Mouse (Mus musculus) left cerebral cortex, postnatal 10 days (tissue): ENCODE results near the gene Spata25. TPM values are rescaled to one million over a fixed set of nuclear protein-coding genes. Genes with fewer than 3 reads are reported as not detected.
A peak's percentile ranks its signal among the peaks of the same experiment; 100 is the strongest.

ENCODE experiments used
- DNase-seq, 2 experiments: peaks; one replicate each; pipeline ENCODE4 v3.0.0; 2021 to 2022; ENCODE audit warnings: low spot score in 2 of 2, mixed read lengths in 1 of 2; ENCODE audit errors: extremely low spot score in 1 of 2
- intact Hi-C: fragments of 180-260 bp; cut with DNase I; formaldehyde crosslinking; loops from one replicate; pipeline ENCODE4 v1.15.1; 2025
- total RNA-seq, 2 experiments: library from RNA; stranded (reverse); gene quantifications; 2 replicates each; pipeline ENCODE4 v1.2.3; 2021

Spata25 gene
- total RNA-seq, 2 experiments from 2014 or later: 0.58 TPM; not detected in 1

- no peak for DNase-seq
- intact Hi-C loops: no loop called here
Observed at GRCm38 (mm10) chr2:164790451-164790850, 37.9 kb downstream of the Spata25 start.

- DNase-seq: no peak
- intact Hi-C loops: no loop called here
Observed at GRCm38 (mm10) chr2:164788411-164788810, 39.9 kb downstream of the Spata25 start.

- DNase-seq: no peak
- intact Hi-C loops: no loop called here
Observed at GRCm38 (mm10) chr2:164787779-164788178, 40.6 kb downstream of the Spata25 start.

GRCm38 (mm10) chr2:164787032-164787431 is 41.3 kb downstream of the Spata25 start:
- intact Hi-C loops: no loop called here
- DNase-seq: no peak

GRCm38 (mm10) chr2:164786388-164786885 is 41.9 kb downstream of the Spata25 start:
- no peak for DNase-seq
- intact Hi-C loops: no loop called here

GRCm38 (mm10) chr2:164785481-164786387 is 42.6 kb downstream of the Spata25 start, which contains the start of gene Snx21:
Snx21 (plus strand) TSS chr2:164785823.
- intact Hi-C loops: no loop called here
- peak; percentile 72 to 93 for DNase-seq

GRCm38 (mm10) chr2:164784869-164785420 is 43.4 kb downstream of the Spata25 start:
- intact Hi-C loops: no loop called here
- no peak for DNase-seq

GRCm38 (mm10) chr2:164783926-164784581 is 44.3 kb downstream of the Spata25 start:
- intact Hi-C loops: no loop called here
- no peak for DNase-seq

- no peak for DNase-seq
- intact Hi-C loops: no loop called here
Observed at GRCm38 (mm10) chr2:164781876-164782275, 46.5 kb downstream of the Spata25 start.

- intact Hi-C loops: no loop called here
- no peak for DNase-seq
Observed at GRCm38 (mm10) chr2:164779481-164780086, 48.8 kb downstream of the Spata25 start, which contains the start of gene Tnnc2. Tnnc2 (minus strand) TSS chr2:164779967.

- no peak for DNase-seq
- intact Hi-C loops: no loop called here
Observed at GRCm38 (mm10) chr2:164778809-164779208, 49.5 kb downstream of the Spata25 start.

- intact Hi-C loops: no loop called here
- DNase-seq: no peak
Observed at GRCm38 (mm10) chr2:164778015-164778287, 50.4 kb downstream of the Spata25 start.

GRCm38 (mm10) chr2:164777246-164778014 is 50.9 kb downstream of the Spata25 start:
- intact Hi-C loops: no loop called here
- no peak for DNase-seq

- no peak for DNase-seq
- intact Hi-C loops: no loop called here
Observed at GRCm38 (mm10) chr2:164776801-164777200, 51.5 kb downstream of the Spata25 start.

Other genes starting within 250 kb of the Spata25 start
- 1 to 10 TPM in 1 of 2 experiments, under 1 TPM in 1; 0.47 to 1.7 TPM for gene Wfdc6a, start 243.1 kb downstream of the Spata25 start, total RNA-seq
- gene Eppin, start 234.9 kb downstream of the Spata25 start, total RNA-seq: not detected
- not detected for gene Wfdc6b, start 215.0 kb downstream of the Spata25 start, total RNA-seq
- not detected for gene Wfdc8, start 214.9 kb downstream of the Spata25 start, total RNA-seq
- not detected for gene Wfdc16, start 189.7 kb downstream of the Spata25 start, total RNA-seq
- not detected for gene Wfdc10, start 172.5 kb downstream of the Spata25 start, total RNA-seq
- gene Wfdc9, start 172.0 kb downstream of the Spata25 start, total RNA-seq: not detected
- gene Wfdc11, start 154.4 kb downstream of the Spata25 start, total RNA-seq: not detected
- gene Wfdc13, start 143.4 kb downstream of the Spata25 start, total RNA-seq: not detected
- gene Spint4, start 130.0 kb downstream of the Spata25 start, total RNA-seq: not detected
- gene Spint5, start 113.2 kb downstream of the Spata25 start, total RNA-seq: not detected
- 1 to 10 TPM in 1 of 2 experiments, under 1 TPM in 1; 0.94 to 1.1 TPM for gene Wfdc3, start 82.6 kb downstream of the Spata25 start, total RNA-seq
- 10 to 100 TPM; 32.7 to 34.1 TPM for gene Dnttip1, start 82.6 kb downstream of the Spata25 start, total RNA-seq
- 1 to 10 TPM; 4.1 to 6.4 TPM for gene Ube2c, start 58.6 kb downstream of the Spata25 start, total RNA-seq
- gene Tnnc2, start 48.6 kb downstream of the Spata25 start, total RNA-seq: not detected
- 10 to 100 TPM; 48.1 to 49.2 TPM for gene Snx21, start 42.7 kb downstream of the Spata25 start, total RNA-seq
- 10 to 100 TPM; 22.1 to 30.0 TPM for gene Acot8, start 23.7 kb downstream of the Spata25 start, total RNA-seq
- gene Zswim3, start 23.4 kb downstream of the Spata25 start, total RNA-seq: 1 to 10 TPM; 8.9 to 9.0 TPM
- 10 to 100 TPM; 19.6 to 20.3 TPM for gene Zswim1, start 5.9 kb downstream of the Spata25 start, total RNA-seq
- gene Ctsa, start 4.3 kb upstream of the Spata25 start, total RNA-seq: 10 to 100 TPM; 77.5 to 78.8 TPM
- 1 to 10 TPM; 5.4 to 6.7 TPM for gene Neurl2, start 4.9 kb upstream of the Spata25 start, total RNA-seq
- gene Pltp, start 29.2 kb upstream of the Spata25 start, total RNA-seq: 10 to 100 TPM; 63.8 to 79.4 TPM
- 10 to 100 TPM; 41.4 to 45.9 TPM for gene Pcif1, start 50.8 kb upstream of the Spata25 start, total RNA-seq
- gene Zfp335, start 83.2 kb upstream of the Spata25 start, total RNA-seq: 10 to 100 TPM; 22.7 to 24.4 TPM
- 1 to 10 TPM; 2.9 to 3.4 TPM for gene Mmp9, start 112.2 kb upstream of the Spata25 start, total RNA-seq
- 100 to 1,000 TPM; 350 to 355 TPM for gene Slc12a5, start 132.3 kb upstream of the Spata25 start, total RNA-seq
- 10 to 100 TPM; 61.1 to 61.2 TPM for gene Ncoa5, start 206.3 kb upstream of the Spata25 start, total RNA-seq
- 1 to 10 TPM; 1.2 to 2.5 TPM for gene Cd40, start 227.1 kb upstream of the Spata25 start, total RNA-seq